Mouse (Mus musculus) myocyte (in vitro differentiated cells): Measurements from ENCODE around the gene Rims1. TPM values are rescaled to one million over a fixed set of nuclear protein-coding genes. Genes with fewer than 3 reads are reported as not detected.

Source experiments
- H3K27me3 ChIP-seq: one replicate; pipeline ENCODE4 v1.6.1; 2011; ENCODE audit not compliant: control insufficient read depth, insufficient read depth, insufficient read length
- H3K36me3 ChIP-seq: one replicate; pipeline ENCODE4 v1.6.1; 2011; ENCODE audit not compliant: control insufficient read depth, insufficient read depth
- H3K4me2 ChIP-seq: one replicate; pipeline ENCODE4 v1.6.1; 2011; ENCODE audit warnings: low read depth, control low read depth
- H3K4me3 ChIP-seq: one replicate; pipeline ENCODE4 v1.5.1; 2011; ENCODE audit warnings: mild to moderate bottlenecking, control low read depth, moderate library complexity
- H3K79me2 ChIP-seq: one replicate; pipeline ENCODE4 v1.6.1; 2011; ENCODE audit not compliant: control insufficient read depth, insufficient read depth
- H3ac ChIP-seq: one replicate; pipeline ENCODE4 v1.6.1; 2011; ENCODE audit not compliant: control insufficient read depth, insufficient read length
- CEBPB ChIP-seq: IDR thresholded peaks from 2 replicates; pipeline ENCODE4 v1.6.1; 2011; ENCODE audit warnings: mild to moderate bottlenecking, moderate library complexity; ENCODE audit not compliant: poor library complexity, insufficient read depth, severe bottlenecking
- E2F4 ChIP-seq: IDR thresholded peaks from one replicate; pipeline ENCODE4 v1.6.1; 2011; ENCODE audit warnings: mild to moderate bottlenecking, control low read depth, moderate library complexity; ENCODE audit not compliant: insufficient read depth
- MAX ChIP-seq: IDR thresholded peaks from one replicate; pipeline ENCODE4 v1.6.1; 2011; ENCODE audit warnings: low read depth, mild to moderate bottlenecking, control low read depth
- MYOD1 ChIP-seq, 3 experiments: IDR thresholded peaks; one replicate each; pipeline ENCODE4 v1.6.1; 2011; ENCODE audit warnings: control low read depth in 2 of 3, low read depth in 2 of 3, mild to moderate bottlenecking in 2 of 3, moderate library complexity in 1 of 3; ENCODE audit not compliant: insufficient read length in 2 of 3, control insufficient read depth in 1 of 3
- MYOG ChIP-seq, 3 experiments: IDR thresholded peaks; one replicate each; pipeline ENCODE4 v1.6.1; 2011; ENCODE audit warnings: control low read depth in 2 of 3, low read depth in 2 of 3, mild to moderate bottlenecking in 2 of 3; ENCODE audit not compliant: insufficient read length in 2 of 3, control insufficient read depth in 1 of 3, insufficient read depth in 1 of 3
- POLR2A ChIP-seq: IDR thresholded peaks from one replicate; pipeline ENCODE4 v1.6.1; 2011; ENCODE audit warnings: low read depth, mild to moderate bottlenecking, control low read depth, moderate library complexity; ENCODE audit not compliant: insufficient read length
- POLR2AphosphoS2 ChIP-seq: IDR thresholded peaks from one replicate; pipeline ENCODE4 v1.6.1; 2011; ENCODE audit warnings: low read depth, control low read depth; ENCODE audit not compliant: insufficient read length
- REST ChIP-seq: IDR thresholded peaks from one replicate; pipeline ENCODE4 v1.6.1; 2011; ENCODE audit warnings: mild to moderate bottlenecking, control low read depth, moderate library complexity; ENCODE audit not compliant: insufficient read depth, insufficient read length
- SRF ChIP-seq: IDR thresholded peaks from one replicate; pipeline ENCODE4 v1.6.1; 2011; ENCODE audit warnings: low read depth; ENCODE audit not compliant: control insufficient read depth, insufficient read length
- TCF12 ChIP-seq: IDR thresholded peaks from one replicate; pipeline ENCODE4 v1.6.1; 2011; ENCODE audit warnings: mild to moderate bottlenecking, control low read depth; ENCODE audit not compliant: poor library complexity, insufficient read depth, severe bottlenecking
- TCF3 ChIP-seq: IDR thresholded peaks from one replicate; pipeline ENCODE4 v1.6.1; 2011; ENCODE audit warnings: low read depth, control low read depth; ENCODE audit not compliant: insufficient read length
- USF1 ChIP-seq: IDR thresholded peaks from one replicate; pipeline ENCODE4 v1.6.1; 2011; ENCODE audit warnings: low read depth, mild to moderate bottlenecking, control low read depth, moderate library complexity
- polyA plus RNA-seq: library from polyadenylated mRNA; unstranded; fragments of >200 nt; fragmentation: generic; extraction: Trizol; gene quantifications from one replicate; pipeline ENCODE4 v1.2.1, GENCODE M21; 2012; ENCODE audit warnings: missing spikeins

The Rims1 gene
- polyA plus RNA-seq, 1 experiment, result not detected

GRCm38 (mm10) chr1:22254278-22254677 lies 551.5 kb downstream of the Rims1 start:
- Histone ChIP-seq H3K36me3 (no peaks in the 10 kb centered on the region), H3K4me3 (no peak overlapping the region), H3K27me3 (no peaks in the 10 kb centered on the region), H3K79me2 (no peaks in the 10 kb centered on the region), H3K4me2 (no peak overlapping the region), H3ac (no peak overlapping the region)
- TF ChIP-seq MAX (no peak), USF1 (no peak), SRF (no peak), E2F4 (no peak), REST (no peak), CEBPB (no peak), TCF12 (no peak), MYOG (IDR thresholded peaks at IDR 0.05; ENCODE audit: control insufficient read depth in 1 of 3, insufficient read depth in 1 of 3, insufficient read length in 2 of 3, low read depth in 2 of 3) (no peak), TCF3 (no peak), POLR2A (no peak), POLR2AphosphoS2 (no peak), MYOD1 (IDR thresholded peaks at IDR 0.05; ENCODE audit: control insufficient read depth in 1 of 3, insufficient read length in 2 of 3, low read depth in 2 of 3) (no peak)

DNA sequence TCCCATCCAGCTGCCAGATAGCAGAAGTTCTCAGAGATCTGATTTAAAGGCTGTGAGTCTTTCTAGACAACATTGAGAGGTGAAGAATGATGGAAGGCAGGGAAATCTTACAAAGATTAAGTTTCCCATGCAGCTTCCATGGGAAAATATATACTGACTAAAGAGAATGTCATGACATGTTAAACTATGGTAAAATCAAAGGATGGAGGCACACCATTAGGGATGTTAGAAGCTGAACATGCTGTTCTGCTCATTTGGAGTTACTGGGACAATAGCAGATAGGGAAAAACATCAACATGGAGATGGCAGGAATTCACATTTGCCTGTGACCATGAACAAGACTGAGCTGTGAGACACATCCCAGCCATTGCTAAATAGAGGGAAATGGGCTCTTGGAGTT lies 552.9 kb downstream of the Rims1 start:
- Histone ChIP-seq H3K4me3 (no peak overlapping the region), H3K79me2 (no peaks in the 10 kb centered on the region), H3K36me3 (no peaks in the 10 kb centered on the region), H3K27me3 (no peaks in the 10 kb centered on the region), H3K4me2 (no peak overlapping the region), H3ac (no peak overlapping the region)
- TF ChIP-seq CEBPB (no peak), SRF (no peak), MYOD1 (IDR thresholded peaks at IDR 0.05; ENCODE audit: control insufficient read depth in 1 of 3, insufficient read length in 2 of 3, low read depth in 2 of 3) (no peak), REST (no peak), MYOG (IDR thresholded peaks at IDR 0.05; ENCODE audit: control insufficient read depth in 1 of 3, insufficient read depth in 1 of 3, insufficient read length in 2 of 3, low read depth in 2 of 3) (no peak), E2F4 (no peak), POLR2AphosphoS2 (no peak), USF1 (no peak), TCF3 (no peak), TCF12 (no peak), POLR2A (no peak), MAX (no peak)

DNA sequence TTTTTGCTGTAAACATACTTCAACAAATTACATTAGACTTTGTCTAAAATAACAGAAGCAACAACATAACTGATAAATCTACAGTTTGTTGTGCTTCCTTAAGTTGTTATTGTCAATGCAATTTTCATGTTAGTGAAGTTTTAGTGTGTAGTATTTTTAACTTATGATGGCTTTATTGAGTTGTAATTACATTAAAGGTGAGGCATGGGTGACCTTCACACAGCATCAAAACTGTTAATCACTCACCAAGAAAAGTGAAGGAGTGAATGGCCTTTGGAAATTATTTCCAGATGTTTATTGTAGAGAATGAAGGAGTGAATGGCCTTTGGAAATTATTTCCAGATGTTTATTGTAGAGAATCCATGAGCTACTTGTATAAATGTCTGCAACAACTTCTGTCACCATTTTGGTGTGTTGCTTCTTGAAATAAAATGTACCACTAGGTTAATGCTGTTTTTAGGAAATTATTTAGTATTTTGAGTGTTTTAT lies 556.9 kb downstream of the Rims1 start:
- TF ChIP-seq TCF3, result no peak
- TF ChIP-seq MYOG (IDR thresholded peaks at IDR 0.05; ENCODE audit: control insufficient read depth in 1 of 3, insufficient read depth in 1 of 3, insufficient read length in 2 of 3, low read depth in 2 of 3), result no peak
- TF ChIP-seq MAX, result no peak
- no peak for TF ChIP-seq POLR2AphosphoS2
- TF ChIP-seq SRF, result no peak
- no peak for TF ChIP-seq CEBPB
- TF ChIP-seq USF1, result no peak
- TF ChIP-seq TCF12, result no peak
- no peak overlapping the region for H3ac ChIP-seq
- H3K4me2 ChIP-seq, result no peak overlapping the region
- no peaks in the 10 kb centered on the region for H3K79me2 ChIP-seq
- H3K4me3 ChIP-seq, result no peak overlapping the region
- no peaks in the 10 kb centered on the region for H3K36me3 ChIP-seq
- no peaks in the 10 kb centered on the region for H3K27me3 ChIP-seq

- Histone ChIP-seq H3K4me3 (no peak overlapping the region), H3ac (no peak overlapping the region), H3K4me2 (no peak overlapping the region), H3K27me3 (no peaks in the 10 kb centered on the region), H3K79me2 (no peaks in the 10 kb centered on the region), H3K36me3 (no peaks in the 10 kb centered on the region)
- no peak for TF ChIP-seq E2F4
- TF ChIP-seq TCF12, result no peak
- TF ChIP-seq POLR2A, result no peak
- no peak for TF ChIP-seq REST
- no peak for TF ChIP-seq CEBPB
- no peak for TF ChIP-seq MYOG (IDR thresholded peaks at IDR 0.05; ENCODE audit: control insufficient read depth in 1 of 3, insufficient read depth in 1 of 3, insufficient read length in 2 of 3, low read depth in 2 of 3)
- TF ChIP-seq MYOD1 (IDR thresholded peaks at IDR 0.05; ENCODE audit: control insufficient read depth in 1 of 3, insufficient read length in 2 of 3, low read depth in 2 of 3), result no peak
- no peak for TF ChIP-seq USF1
- no peak for TF ChIP-seq SRF
- no peak for TF ChIP-seq MAX
Observed at GRCm38 (mm10) chr1:22245748-22246147, 560.0 kb downstream of the Rims1 start.
